Mouse (Mus musculus) lung, adult 2 months (tissue): ENCODE results near the gene Gm20388. TPM values are rescaled to one million over a fixed set of nuclear protein-coding genes. Genes with fewer than 3 reads are reported as not detected.
"Not testable (repeated sequence)": the region's sequence is repeated elsewhere in the genome, so short reads cannot be mapped to it uniquely, and the experiment has no call there.

ENCODE experiments used
- DNase-seq: peaks from one replicate; pipeline ENCODE4 v3.0.0; 2022
- H3K4me1 ChIP-seq: fragments of 200-500 bp; 2 replicates; pipeline ENCODE4 v1.6.1; 2011; ENCODE audit warnings: low read length; ENCODE audit not compliant: control insufficient read depth, insufficient read depth
- H3K4me3 ChIP-seq: fragments of 200-500 bp; replicated peaks from 2 replicates; pipeline ENCODE3; 2011; ENCODE audit warnings: low read depth, mild to moderate bottlenecking, control low read depth, low read length; ENCODE audit errors: extremely low read depth
- CTCF ChIP-seq: fragments of 200-500 bp; IDR thresholded peaks from 2 replicates; pipeline ENCODE4 v1.5.1; 2011; ENCODE audit warnings: mild to moderate bottlenecking, low read length, control low read depth; ENCODE audit not compliant: insufficient read depth
- POLR2A ChIP-seq: fragments of 200-500 bp; IDR thresholded peaks from 2 replicates; pipeline ENCODE4 v1.6.1; 2011; ENCODE audit warnings: low read depth, mild to moderate bottlenecking, control low read depth, low read length, borderline replicate concordance; ENCODE audit errors: extremely low read depth
- WGBS: fragments of 180-500 bp; shearing (Covaris S2); methylation state at CpG from one replicate; pipeline ENCODE4 v1.1.7; 2018; 5-methylcytosine and 5-hydroxymethylcytosine counted together
- polyA plus RNA-seq: library from polyadenylated mRNA; depleted of rRNA; stranded (reverse); fragments of >200 nt; gene quantifications from 2 replicates; pipeline ENCODE4 v1.2.3, GENCODE M21; 2012

The Gm20388 gene
- polyA plus RNA-seq, 1 experiment, result 67.8 TPM

GRCm38 (mm10) chr8:120704203-120704602 lies 793.6 kb downstream of the Gm20388 start:
- WGBS, result 41% methylated on average over 9 of the region's 9 CpGs
- Histone ChIP-seq H3K4me1 (peaks cover 4% of the 10 kb centered on the region), H3K4me3 (no peak overlapping the region)
- no peak for TF ChIP-seq CTCF
- TF ChIP-seq POLR2A, result no peak
- DNase-seq, result no peak

DNA sequence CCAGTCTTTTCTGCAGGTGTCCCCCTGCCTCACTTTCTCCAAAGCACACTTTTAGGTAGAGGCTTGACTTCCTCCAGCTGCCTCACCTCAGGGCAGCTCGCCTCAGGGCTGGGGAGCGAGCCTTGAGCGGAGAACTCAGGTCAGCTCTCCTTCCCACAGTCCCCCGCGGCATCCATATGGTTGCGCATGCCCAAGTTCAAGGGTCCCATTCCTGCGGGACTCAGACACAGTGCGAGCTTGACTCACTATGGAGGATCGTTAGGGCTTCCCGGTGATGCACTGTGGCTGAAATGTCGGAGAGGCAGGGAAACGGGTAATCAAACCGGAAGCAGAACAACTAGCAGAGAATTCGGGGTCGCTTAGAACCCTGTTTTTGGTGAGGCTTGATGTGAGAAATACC lies 794.5 kb downstream of the Gm20388 start:
- 88% methylated on average over 15 of the region's 15 CpGs for WGBS
- DNase-seq, result no peak
- no peak for TF ChIP-seq CTCF
- no peak for TF ChIP-seq POLR2A
- H3K4me1 ChIP-seq, result no peaks in the 10 kb centered on the region; the same call in 1 of the 2 replicates
- no peak overlapping the region for H3K4me3 ChIP-seq

DNA sequence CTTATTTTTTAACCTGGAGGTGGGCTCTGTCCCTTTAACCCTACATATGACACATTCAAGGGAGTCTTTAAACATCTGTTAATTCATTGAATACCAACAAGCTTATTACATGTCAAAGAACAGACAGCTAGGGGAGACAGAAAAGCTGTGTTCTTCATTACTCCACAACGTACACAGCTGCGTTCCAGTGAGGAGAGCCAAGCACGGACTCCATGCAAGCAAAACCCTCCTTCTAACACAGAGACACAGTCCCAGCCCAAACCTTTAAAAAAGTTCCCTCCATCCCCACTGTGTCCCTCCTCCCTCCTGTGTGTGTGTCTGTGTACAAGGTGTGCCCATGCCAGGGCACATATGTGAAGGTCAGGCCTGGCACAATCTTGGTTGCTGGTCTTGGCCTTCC lies 795.6 kb downstream of the Gm20388 start:
- WGBS, result 88% methylated on average over 3 of the region's 3 CpGs
- TF ChIP-seq CTCF (no peak), POLR2A (no peak)
- no peak for DNase-seq
- H3K4me1 ChIP-seq, result no peaks in the 10 kb centered on the region
- no peak overlapping the region for H3K4me3 ChIP-seq

- TF ChIP-seq CTCF, result no peak
- TF ChIP-seq POLR2A, result no peak
- 54% methylated on average over 10 of the region's 10 CpGs for WGBS
- Histone ChIP-seq H3K4me1 (no peaks in the 10 kb centered on the region), H3K4me3 (no peak overlapping the region)
- no peak for DNase-seq
Measured at GRCm38 (mm10) chr8:120709176-120709575, 798.5 kb downstream of the Gm20388 start.

GRCm38 (mm10) chr8:120715200-120715599 lies 804.6 kb downstream of the Gm20388 start:
- H3K4me1 ChIP-seq, result no peaks in the 10 kb centered on the region
- no peak for DNase-seq
- TF ChIP-seq POLR2A (no peak), CTCF (no peak)
- 57% methylated on average over 6 of the region's 6 CpGs for WGBS
- no peak overlapping the region for H3K4me3 ChIP-seq

DNA sequence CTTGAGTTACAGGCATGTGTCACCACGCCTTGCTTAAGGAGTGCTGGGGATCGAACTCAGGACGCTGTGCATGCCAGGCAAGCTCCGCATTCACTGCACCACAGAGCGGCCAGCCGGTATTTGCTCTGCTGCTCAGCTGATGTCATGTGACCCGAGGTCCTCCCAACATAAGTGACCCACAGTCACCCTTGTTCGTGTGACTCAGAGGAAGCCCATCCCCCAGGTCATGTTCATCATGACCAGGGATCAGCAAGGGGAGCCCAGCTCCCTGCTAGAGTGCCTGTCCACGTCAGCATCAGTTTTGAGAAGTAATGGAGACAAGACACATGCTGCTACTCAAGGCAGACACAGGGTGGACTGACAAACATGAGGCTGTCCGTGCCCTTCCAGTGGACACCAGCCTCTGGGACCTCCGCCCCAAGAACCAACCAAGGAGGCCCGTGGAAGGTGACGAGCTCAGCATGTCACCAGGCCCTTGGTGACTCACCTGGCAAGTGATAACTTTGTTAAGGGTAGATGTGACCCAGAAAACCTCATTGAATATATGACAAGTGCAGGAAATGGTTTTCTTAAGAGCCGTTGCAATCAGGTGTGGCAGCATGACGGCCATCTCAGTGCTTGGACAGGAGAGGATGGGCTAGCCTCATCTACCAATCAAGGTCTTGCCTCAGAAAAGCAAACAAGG lies 805.5 kb downstream of the Gm20388 start:
- WGBS, result 72% methylated on average over 15 of the region's 15 CpGs
- H3K4me3 ChIP-seq, result no peak overlapping the region
- DNase-seq, result no peak
- no peak for TF ChIP-seq POLR2A
- TF ChIP-seq CTCF, result no peak
- H3K4me1 ChIP-seq, result no peaks in the 10 kb centered on the region

- Histone ChIP-seq H3K4me3 (no peak overlapping the region), H3K4me1 (no peaks in the 10 kb centered on the region)
- WGBS, result 58% methylated on average over 19 of the region's 19 CpGs
- TF ChIP-seq CTCF (no peak), POLR2A (no peak)
- DNase-seq, result no peak
Measured at GRCm38 (mm10) chr8:120719586-120720236, 809.1 kb downstream of the Gm20388 start.

DNA sequence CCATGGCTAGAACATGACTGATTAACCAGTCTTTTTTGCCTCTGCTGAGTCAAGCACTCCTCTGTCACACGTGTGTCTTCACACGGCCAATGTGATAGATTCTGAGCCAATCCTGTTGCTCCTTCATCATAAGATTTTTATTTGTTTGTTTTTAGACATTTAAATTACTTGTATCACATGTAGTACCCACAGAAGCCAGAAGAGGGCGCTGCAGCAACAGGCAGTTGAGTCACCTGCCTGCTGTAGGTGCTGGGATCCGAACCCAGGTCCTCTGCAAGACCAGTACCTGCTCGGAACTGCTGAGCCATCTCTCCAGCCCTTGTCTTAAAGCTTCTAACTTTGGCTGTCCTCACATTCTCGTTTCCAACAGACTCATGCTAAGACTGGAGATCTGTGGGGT lies 812.4 kb downstream of the Gm20388 start:
- WGBS, result 70% methylated on average over 6 of the region's 6 CpGs
- TF ChIP-seq POLR2A (no peak), CTCF (peak; percentile 25; the same call in 1 of the 2 replicates)
- no peaks in the 10 kb centered on the region for H3K4me1 ChIP-seq
- DNase-seq, result no peak
- H3K4me3 ChIP-seq, result no peak overlapping the region

DNA sequence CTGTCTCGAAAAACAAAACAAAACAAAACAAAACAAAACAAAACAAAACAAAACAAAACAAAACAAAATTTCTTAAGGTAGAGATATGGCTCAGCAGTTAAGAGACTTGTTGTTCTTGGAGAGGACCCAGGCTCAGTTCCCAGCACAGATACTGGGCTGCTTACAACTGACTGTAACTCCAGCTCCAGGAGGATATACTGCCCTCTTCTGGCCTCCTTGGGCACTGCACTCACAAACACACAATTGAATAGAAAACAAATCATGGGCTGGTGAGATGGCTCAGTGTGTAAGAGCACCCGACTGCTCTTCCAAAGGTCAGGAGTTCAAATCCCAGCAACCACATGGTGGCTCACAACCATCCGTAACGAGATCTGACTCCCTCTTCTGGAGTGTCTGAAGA lies 813.5 kb downstream of the Gm20388 start:
- not testable (repeated sequence) for H3K4me3 ChIP-seq, H3K4me1 ChIP-seq, DNase-seq
- WGBS, result 95% methylated on average over 4 of the region's 4 CpGs
- TF ChIP-seq CTCF, result 0 out of 2 replicates have a peak, but pooled peaks have one; percentile 1
